Mouse (Mus musculus) midbrain, embryonic 16.5 days (tissue): ENCODE data around the gene Dpp8. TPM values are rescaled to one million over a fixed set of nuclear protein-coding genes. Genes with fewer than 3 reads are reported as not detected.
"Not testable (repeated sequence)": the region's sequence is repeated elsewhere in the genome, so short reads cannot be mapped to it uniquely, and the experiment has no call there.

Experiments
- ATAC-seq: fragments of 200-750 bp; cut with Nextera tagmentation; 2 replicates; pipeline ENCODE4 v1.8.0; 2017; ENCODE audit warnings: moderate TSS enrichment
- H3K27ac ChIP-seq: fragments of 300-500 bp; sonication (generic); 2 replicates; pipeline ENCODE4 v1.5.1; 2014; ENCODE audit warnings: mild to moderate bottlenecking, low read length, mixed read lengths
- H3K27me3 ChIP-seq: fragments of 300-500 bp; sonication (generic); 2 replicates; pipeline ENCODE4 v1.6.1; 2014; ENCODE audit warnings: low read depth, low read length, mixed read lengths; ENCODE audit not compliant: control insufficient read depth, insufficient read depth
- H3K36me3 ChIP-seq: fragments of 300-500 bp; sonication (generic); 2 replicates; pipeline ENCODE4 v1.6.1; 2014; ENCODE audit warnings: mild to moderate bottlenecking, low read length, moderate library complexity, mixed read lengths; ENCODE audit not compliant: control insufficient read depth, insufficient read depth
- H3K4me1 ChIP-seq: fragments of 300-500 bp; sonication (generic); 2 replicates; pipeline ENCODE4 v1.6.1; 2014; ENCODE audit warnings: mild to moderate bottlenecking, low read length, mixed read lengths; ENCODE audit not compliant: control insufficient read depth, insufficient read depth
- H3K4me2 ChIP-seq: fragments of 300-500 bp; sonication (generic); 2 replicates; pipeline ENCODE4 v1.6.1; 2014; ENCODE audit warnings: mild to moderate bottlenecking, low read length, mixed read lengths
- H3K4me3 ChIP-seq: fragments of 300-500 bp; sonication (generic); 2 replicates; pipeline ENCODE4 v1.5.1; 2014; ENCODE audit warnings: low read depth, mild to moderate bottlenecking, low read length, moderate library complexity, mixed read lengths
- H3K9ac ChIP-seq: fragments of 300-500 bp; sonication (generic); 2 replicates; pipeline ENCODE4 v1.6.1; 2014; ENCODE audit warnings: low read depth, low read length, mixed read lengths
- H3K9me3 ChIP-seq: fragments of 300-500 bp; sonication (generic); replicated peaks from 2 replicates; pipeline ENCODE4 v1.6.1; 2014; ENCODE audit warnings: mild to moderate bottlenecking, low read length, mixed read lengths; ENCODE audit not compliant: control insufficient read depth, poor library complexity, severe bottlenecking
- WGBS: fragments of 180-500 bp; shearing (Covaris S2); extraction: QIAGEN DNeasy Blood & Tissue Kit; methylation state at CpG from one replicate; pipeline ENCODE4 v1.1.7; 2014; 5-methylcytosine and 5-hydroxymethylcytosine counted together
- polyA plus RNA-seq: library from polyadenylated mRNA; unstranded; fragments of >200 nt; fragmentation: Nextera tagmentation; extraction: Ambion mirVana; gene quantifications from 2 replicates; pipeline ENCODE4 v1.2.1, GENCODE M21; 2015

Dpp8 gene
- polyA plus RNA-seq, 1 experiment from 2014 or later, result 39.3 TPM

GRCm38 (mm10) chr9:65020128-65020527, 12.1 kb upstream of the Dpp8 start:
- Histone ChIP-seq H3K36me3 (no peaks in the 10 kb centered on the region), H3K4me1 (peaks cover 59% of the 10 kb centered on the region), H3K4me3 (peak overlapping the region; percentile 100), H3K9me3 (no peaks in the 10 kb centered on the region), H3K27me3 (no peaks in the 10 kb centered on the region), H3K27ac (no peak overlapping the region), H3K4me2 (peak overlapping the region; percentile 90), H3K9ac (peak overlapping the region; percentile 99; the same call in 1 of the 2 replicates)
- ATAC-seq, result no peak
- WGBS, result 77% methylated on average over 4 of the region's 4 CpGs

- peak within 1 kb of the TSS; percentile 100 for H3K4me3 ChIP-seq
- ATAC-seq, result peak; percentile 93
- H3K9me3 ChIP-seq, result no peaks in the 10 kb centered on the region
- no peaks in the 10 kb centered on the region for H3K27me3 ChIP-seq
- H3K4me2 ChIP-seq, result peak within 1 kb of the TSS; percentile 90
- peaks cover 54% of the 10 kb centered on the region for H3K4me1 ChIP-seq
- H3K36me3 ChIP-seq, result no peaks in the 10 kb centered on the region
- H3K27ac ChIP-seq, result peak within 1 kb of the TSS; percentile 93
- peak within 1 kb of the TSS; percentile 99 for H3K9ac ChIP-seq
- under 1% methylated on average over 71 of the region's 81 CpGs for WGBS
These were observed 11.0 kb upstream of the Dpp8 start, which contains the start of gene Hacd3 for GRCm38 (mm10) chr9:65020991-65021886. Hacd3 (minus strand) TSS chr9:65021693.

- peak overlapping the region; percentile 90 for H3K4me2 ChIP-seq
- no peaks in the 10 kb centered on the region for H3K27me3 ChIP-seq
- WGBS, result 18% methylated on average over 9 of the region's 9 CpGs
- ATAC-seq, result no peak
- H3K9ac ChIP-seq, result peak overlapping the region; percentile 68; the same call in 1 of the 2 replicates
- H3K27ac ChIP-seq, result peak overlapping the region; percentile 93
- peak overlapping the region; percentile 100 for H3K4me3 ChIP-seq
- H3K9me3 ChIP-seq, result no peaks in the 10 kb centered on the region
- no peaks in the 10 kb centered on the region for H3K36me3 ChIP-seq
- H3K4me1 ChIP-seq, result peaks cover 46% of the 10 kb centered on the region
These were observed 10.2 kb upstream of the Dpp8 start for GRCm38 (mm10) chr9:65021887-65022579.

GRCm38 (mm10) chr9:65022580-65023135, 9.6 kb upstream of the Dpp8 start:
- 66% methylated on average over 4 of the region's 4 CpGs for WGBS
- H3K27ac ChIP-seq, result peak overlapping the region; percentile 93

DNA sequence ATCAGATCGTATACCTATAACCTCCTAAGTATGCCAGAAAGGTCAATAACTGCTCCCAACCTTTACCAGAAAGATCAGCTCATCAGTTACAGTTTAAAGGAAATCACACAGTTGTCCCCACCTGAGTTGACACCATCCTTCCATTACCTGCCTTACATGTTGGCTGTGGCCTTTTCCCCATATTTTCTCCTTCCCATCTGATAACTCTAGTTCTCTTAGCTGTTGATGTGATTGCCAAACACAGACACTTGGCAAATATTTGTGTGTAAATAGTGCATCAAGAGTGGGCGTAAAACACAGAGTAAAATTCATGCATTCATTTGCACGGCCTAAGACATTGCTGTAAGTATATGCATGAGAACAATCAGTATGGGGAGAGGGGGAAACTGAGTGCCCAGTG, 8.8 kb upstream of the Dpp8 start:
- H3K27ac ChIP-seq, result no peak overlapping the region
- H3K9me3 ChIP-seq, result no peaks in the 10 kb centered on the region
- H3K4me3 ChIP-seq, result no peak overlapping the region
- no peak overlapping the region for H3K9ac ChIP-seq
- ATAC-seq, result no peak
- no peaks in the 10 kb centered on the region for H3K36me3 ChIP-seq
- no peaks in the 10 kb centered on the region for H3K27me3 ChIP-seq
- peaks cover 32% of the 10 kb centered on the region for H3K4me1 ChIP-seq
- H3K4me2 ChIP-seq, result no peak overlapping the region
- WGBS, result 92% methylated on average over 3 of the region's 3 CpGs

More at GRCm38 (mm10) chr9:65022580-65023135, 9.6 kb upstream of the Dpp8 start:
- H3K36me3 ChIP-seq, result no peaks in the 10 kb centered on the region
- no peak for ATAC-seq
- H3K9ac ChIP-seq, result 0 out of 2 replicates have a peak overlapping the region, but pooled peaks have one; percentile 68
- no peaks in the 10 kb centered on the region for H3K27me3 ChIP-seq
- no peak overlapping the region for H3K4me3 ChIP-seq
- no peak overlapping the region for H3K4me2 ChIP-seq
- no peaks in the 10 kb centered on the region for H3K9me3 ChIP-seq
- H3K4me1 ChIP-seq, result peaks cover 40% of the 10 kb centered on the region

DNA sequence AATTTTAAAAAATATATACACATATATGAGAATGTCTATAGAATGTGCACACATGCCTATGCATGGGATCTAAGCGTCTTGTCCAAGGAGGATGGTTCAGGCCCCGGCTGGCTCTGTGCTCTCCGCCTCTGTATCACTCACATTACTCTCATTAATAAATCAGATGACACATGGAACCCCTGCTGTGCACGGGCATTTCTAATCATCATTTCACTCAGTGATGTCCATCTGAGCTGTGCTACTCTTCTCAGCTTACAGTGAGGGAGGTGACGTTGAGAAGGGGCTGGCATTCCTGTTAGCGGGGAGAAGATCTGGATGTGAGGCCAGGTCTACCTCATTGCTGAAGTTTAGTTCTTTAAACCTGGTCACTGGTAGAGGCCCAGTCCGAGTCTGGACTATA, 5.0 kb upstream of the Dpp8 start:
- Histone ChIP-seq H3K27ac (no peak overlapping the region), H3K4me2 (no peak overlapping the region), H3K4me3 (no peak overlapping the region), H3K9ac (no peak overlapping the region), H3K36me3 (no peaks in the 10 kb centered on the region), H3K27me3 (no peaks in the 10 kb centered on the region), H3K9me3 (no peaks in the 10 kb centered on the region), H3K4me1 (peaks cover 5% of the 10 kb centered on the region)
- no peak for ATAC-seq
- 78% methylated on average over 7 of the region's 7 CpGs for WGBS

- no peak overlapping the region for H3K9ac ChIP-seq
- H3K27ac ChIP-seq, result no peak overlapping the region
- H3K4me2 ChIP-seq, result no peak overlapping the region
- 89% methylated on average over 5 of the region's 5 CpGs for WGBS
- no peaks in the 10 kb centered on the region for H3K27me3 ChIP-seq
- ATAC-seq, result no peak
- no peaks in the 10 kb centered on the region for H3K9me3 ChIP-seq
- H3K4me3 ChIP-seq, result no peak overlapping the region
- H3K36me3 ChIP-seq, result no peaks in the 10 kb centered on the region
- H3K4me1 ChIP-seq, result peaks cover 5% of the 10 kb centered on the region
These were observed 3.9 kb upstream of the Dpp8 start for GRCm38 (mm10) chr9:65028313-65028712.

GRCm38 (mm10) chr9:65031355-65031754, 859 bp upstream of the Dpp8 start:
- H3K4me2 ChIP-seq, ATAC-seq, H3K4me1 ChIP-seq, H3K36me3 ChIP-seq, H3K9me3 ChIP-seq, H3K27ac ChIP-seq, H3K27me3 ChIP-seq, H3K9ac ChIP-seq, H3K4me3 ChIP-seq: not testable (repeated sequence)
- 80% methylated on average over 5 of the region's 5 CpGs for WGBS
